Mouse (Mus musculus) cerebellum, adult 11-12 months (tissue): ENCODE results near the gene Pou4f1.
"Not testable (repeated sequence)": the region's sequence is repeated elsewhere in the genome, so short reads cannot be mapped to it uniquely, and the experiment has no call there.

Experiments
- DNase-seq: peaks from one replicate; pipeline ENCODE4 v3.0.0; 2022

Gene Pou4f1

DNA sequence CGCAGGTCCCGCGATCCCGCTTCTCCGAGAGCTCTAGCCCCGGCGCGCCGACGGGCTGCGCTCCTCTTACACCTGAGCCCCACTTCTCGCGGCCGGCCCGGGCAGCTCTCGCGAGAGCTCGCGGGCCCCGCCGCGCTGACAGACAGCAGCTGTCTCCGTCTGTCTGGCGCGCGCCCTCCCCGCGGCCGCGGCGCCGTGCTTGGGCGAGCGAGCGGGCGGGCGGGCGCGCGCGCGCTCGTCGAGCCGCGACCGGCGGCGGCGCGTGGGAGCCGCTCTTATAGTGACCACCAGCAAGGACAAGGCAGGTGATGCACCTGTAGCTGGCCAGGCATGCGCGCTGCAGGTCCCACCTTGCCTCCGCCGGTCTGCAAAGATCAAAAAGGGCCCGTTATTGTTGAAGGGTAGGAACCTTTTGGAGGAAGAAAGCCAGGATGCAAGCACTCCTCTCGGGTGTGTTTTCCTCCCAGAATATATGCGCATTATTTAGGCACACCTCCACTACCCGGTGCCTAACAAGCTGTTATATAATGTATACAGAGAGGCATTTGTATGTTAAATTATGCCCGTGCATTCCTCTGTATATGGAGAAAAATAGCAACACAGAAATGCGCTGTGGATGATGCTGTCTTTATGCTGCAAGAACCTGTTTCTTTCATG lies at the start of gene Pou4f1:
TSS of gene Pou4f1 (minus strand) at position 34 of the 657 bp plus-strand sequence.
- DNase-seq = no peak

DNA sequence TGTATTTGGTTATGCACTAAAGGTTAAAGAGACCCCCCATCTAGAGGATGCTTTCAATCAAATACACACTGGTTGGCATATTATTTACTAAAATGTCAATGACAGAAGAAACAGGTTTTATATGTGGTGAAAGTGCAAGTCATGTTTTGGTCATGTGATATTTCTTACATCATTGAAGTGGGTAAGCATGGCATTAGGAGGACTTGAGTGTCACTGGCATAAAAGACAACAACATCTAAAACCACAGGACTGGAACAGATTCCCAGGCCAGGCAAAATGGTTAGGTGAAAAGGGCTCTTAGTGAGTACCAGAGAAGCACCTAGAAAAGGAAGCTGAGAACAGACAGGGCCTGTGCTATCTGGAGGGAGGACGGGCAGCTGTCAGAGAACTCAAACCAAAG lies 43.9 kb upstream of the Pou4f1 start:
- DNase-seq = no peak

GRCm38 (mm10) chr14:104502761-104503160 lies 35.0 kb upstream of the Pou4f1 start:
- DNase-seq = not testable (repeated sequence)

- DNase-seq = no peak
Observed at GRCm38 (mm10) chr14:104479751-104480150, 12.0 kb upstream of the Pou4f1 start.

GRCm38 (mm10) chr14:104478593-104478992 lies 10.8 kb upstream of the Pou4f1 start:
- no peak for DNase-seq

DNA sequence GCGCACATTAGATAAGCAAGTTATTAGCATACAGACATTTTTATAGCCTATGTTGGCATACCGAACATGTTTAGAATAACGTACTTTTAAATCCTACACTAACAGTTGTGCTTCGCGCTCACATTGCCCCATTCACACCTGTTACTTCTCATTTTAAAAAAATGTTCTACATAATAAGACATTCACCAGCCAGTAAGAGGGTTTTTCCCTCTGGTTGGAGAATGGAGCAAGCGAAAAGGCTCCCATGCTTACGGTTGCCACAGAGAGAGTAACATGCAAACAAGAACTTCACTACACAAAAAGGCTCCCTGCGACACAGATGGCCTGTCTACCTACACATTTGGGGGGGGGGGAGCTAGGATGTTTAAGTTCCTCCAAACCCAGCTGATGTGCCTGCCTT lies 9.8 kb upstream of the Pou4f1 start:
- no peak for DNase-seq

GRCm38 (mm10) chr14:104475438-104475837 lies 7.6 kb upstream of the Pou4f1 start:
- DNase-seq = no peak

- DNase-seq = no peak
Observed at GRCm38 (mm10) chr14:104468623-104468970, 798 bp upstream of the Pou4f1 start.

- no peak for DNase-seq
Observed at GRCm38 (mm10) chr14:104467133-104467965, 450 bp downstream of the Pou4f1 start.

DNA sequence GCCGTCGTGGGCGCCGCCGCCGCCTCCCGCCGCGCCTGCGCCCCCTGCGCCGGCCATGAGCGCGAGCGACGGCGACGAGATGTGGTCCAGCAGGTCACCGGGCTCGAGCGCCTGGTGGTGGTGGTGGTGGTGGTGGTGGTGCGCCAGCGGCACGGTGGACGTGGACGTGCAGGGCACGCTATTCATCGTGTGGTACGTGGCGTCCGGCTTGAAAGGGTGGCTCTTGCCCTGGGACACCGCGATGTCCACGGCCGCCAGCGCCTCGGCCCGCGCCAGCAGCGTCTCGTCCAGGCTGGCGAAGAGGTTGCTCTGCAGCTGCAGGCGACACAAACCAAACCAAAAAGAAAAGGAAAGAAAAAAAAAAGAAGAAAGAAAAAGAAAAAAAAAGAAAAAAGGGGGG lies 1.2 kb downstream of the Pou4f1 start:
- no peak for DNase-seq

DNA sequence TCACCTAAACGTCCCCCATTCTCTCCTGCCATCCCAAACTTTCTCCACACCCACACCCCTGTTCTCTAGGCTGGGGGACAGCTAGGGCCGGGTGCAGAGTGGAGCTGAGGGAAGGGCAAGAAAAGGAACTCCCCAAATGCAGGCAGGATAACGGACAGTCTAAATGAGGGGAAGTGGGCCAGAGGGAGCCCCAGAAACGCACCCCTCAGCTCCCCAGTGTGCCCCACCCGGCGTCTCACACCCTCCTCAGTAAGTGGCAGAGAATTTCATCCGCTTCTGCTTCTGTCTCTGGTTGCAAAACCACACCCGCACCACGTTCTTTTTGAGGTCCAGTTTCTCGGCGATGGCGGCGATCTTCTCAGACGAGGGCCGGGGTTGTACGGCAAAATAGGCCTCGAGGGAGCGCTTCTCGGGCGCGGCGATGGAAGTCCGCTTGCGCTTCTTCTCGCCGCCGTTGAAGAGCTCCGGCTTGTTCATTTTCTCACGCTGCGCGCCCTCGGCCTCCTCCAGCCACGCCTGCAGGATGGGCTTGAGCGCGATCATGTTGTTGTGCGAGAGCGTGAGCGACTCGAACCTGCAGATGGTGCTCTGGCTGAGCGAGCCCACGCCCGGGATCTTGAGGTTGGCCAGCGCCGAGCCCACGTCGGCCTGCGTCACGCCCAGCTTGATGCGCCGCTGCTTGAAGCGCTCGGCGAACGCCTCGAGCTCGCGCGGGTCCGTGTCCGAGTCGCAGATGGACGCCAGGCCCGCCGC lies 2.1 kb downstream of the Pou4f1 start:
- no peak for DNase-seq

GRCm38 (mm10) chr14:104464841-104465240 lies 3.0 kb downstream of the Pou4f1 start:
- no peak for DNase-seq

DNA sequence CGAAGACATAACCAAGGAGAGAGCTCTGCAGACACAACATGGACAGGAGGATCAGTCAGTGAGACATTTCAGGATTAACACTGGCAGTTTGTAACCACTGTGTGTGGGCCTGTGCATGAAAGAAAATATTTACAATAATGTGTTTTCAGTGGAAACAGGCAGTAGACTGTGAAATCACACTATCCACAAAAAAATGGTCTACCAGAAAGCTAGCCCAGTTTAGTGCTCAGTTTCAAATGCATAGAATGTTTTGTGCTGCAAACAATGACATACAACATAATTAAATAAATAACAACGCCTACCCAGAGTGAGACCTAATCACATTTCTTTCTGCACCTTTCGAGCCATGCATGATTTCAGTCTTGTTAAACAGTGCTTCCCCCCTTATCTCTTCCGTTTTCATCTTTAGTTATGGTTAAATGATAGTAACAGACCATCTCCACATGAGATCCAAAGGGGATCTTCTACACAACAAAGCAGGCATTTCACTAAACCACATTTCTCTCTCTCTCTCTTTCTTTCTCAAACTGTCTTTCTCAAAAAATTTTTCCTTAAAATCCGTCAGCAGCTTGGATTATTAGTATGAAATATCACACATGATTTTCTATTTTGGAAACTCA lies 4.1 kb downstream of the Pou4f1 start:
- DNase-seq = no peak

DNA sequence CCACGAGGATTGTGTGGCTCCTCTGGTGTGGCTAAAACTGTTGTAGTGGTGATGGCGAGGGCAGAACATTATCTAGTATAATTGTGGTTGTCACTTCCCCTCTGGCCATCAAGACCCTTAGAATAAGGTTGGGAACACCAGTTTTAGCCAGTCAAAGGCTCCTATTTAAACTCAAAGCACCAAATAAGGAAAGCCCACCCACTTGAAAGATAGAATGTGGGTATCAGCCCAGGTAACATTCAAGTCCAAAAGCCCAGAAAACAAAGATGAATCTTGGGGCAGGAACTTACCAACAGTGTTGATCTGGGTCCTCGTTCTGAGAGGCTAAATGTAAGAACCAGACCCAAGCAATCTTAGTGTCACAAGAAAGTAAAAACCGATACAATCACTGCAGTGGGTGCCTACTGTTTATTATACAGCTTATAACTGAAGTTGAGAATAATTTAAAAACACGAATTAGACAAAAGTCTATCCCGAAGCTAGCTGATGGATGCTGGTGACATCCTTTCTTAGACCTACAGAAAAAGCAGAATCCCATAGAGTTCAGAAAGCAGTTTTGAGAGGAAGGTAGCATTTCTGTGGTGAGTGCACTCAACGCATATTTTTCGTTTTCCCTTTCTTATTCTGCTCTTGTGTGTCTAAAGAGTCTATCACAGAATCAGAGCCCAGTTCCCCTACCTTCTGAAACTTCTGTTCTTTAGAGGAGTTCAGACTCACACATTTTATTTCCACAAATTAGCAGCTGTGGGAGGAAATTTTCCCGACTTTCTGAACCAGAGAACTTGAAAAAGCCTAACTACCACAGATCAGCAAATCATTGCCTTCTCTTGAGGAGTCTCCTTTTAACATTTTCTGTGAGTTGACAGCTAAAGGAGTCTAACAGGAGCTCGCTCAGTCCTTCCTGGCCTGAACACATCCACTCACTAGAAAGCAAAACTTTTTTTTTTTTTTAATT lies 6.2 kb downstream of the Pou4f1 start:
- no peak for DNase-seq

- no peak for DNase-seq
Observed at GRCm38 (mm10) chr14:104460325-104461285, 7.2 kb downstream of the Pou4f1 start.

GRCm38 (mm10) chr14:104459513-104460111 lies 8.2 kb downstream of the Pou4f1 start:
- no peak for DNase-seq

DNA sequence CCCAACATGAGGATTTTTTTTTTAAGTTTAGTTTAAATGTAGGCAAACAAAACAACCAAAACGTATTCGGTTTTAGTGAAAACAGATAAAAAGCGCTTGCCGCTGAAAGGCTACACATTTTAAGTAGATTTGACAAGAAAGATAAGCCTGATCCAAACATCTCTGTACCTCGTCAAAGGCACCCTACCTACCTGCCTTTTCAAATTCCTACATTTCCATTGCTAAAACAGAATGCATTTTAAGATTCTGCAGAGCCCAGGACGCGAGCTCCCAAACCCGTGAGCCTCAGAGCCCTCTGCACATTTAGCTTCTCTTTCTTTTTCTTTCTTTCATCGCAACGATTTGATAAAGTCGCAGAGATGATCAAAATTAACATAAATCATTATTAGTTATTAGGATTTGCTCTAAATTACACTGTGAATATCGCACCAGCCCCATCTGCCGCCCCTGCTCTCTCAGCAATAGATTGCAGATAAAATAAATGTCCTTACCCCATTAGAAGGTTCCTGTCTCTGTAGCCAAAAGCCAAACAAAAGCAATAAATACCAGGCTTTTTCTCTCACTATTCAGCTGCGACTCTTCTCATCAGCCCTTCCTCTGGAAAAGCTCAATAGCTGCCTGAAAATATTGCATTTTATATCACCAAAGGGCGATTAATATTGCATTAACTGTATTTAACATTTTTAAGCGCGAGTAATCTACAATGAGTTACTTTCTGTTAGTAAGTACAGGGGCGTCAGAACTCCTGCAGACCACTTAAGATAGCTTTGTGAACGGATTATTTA lies 8.9 kb downstream of the Pou4f1 start:
- no peak for DNase-seq

GRCm38 (mm10) chr14:104457966-104458710 lies 9.7 kb downstream of the Pou4f1 start:
- DNase-seq = no peak

DNA sequence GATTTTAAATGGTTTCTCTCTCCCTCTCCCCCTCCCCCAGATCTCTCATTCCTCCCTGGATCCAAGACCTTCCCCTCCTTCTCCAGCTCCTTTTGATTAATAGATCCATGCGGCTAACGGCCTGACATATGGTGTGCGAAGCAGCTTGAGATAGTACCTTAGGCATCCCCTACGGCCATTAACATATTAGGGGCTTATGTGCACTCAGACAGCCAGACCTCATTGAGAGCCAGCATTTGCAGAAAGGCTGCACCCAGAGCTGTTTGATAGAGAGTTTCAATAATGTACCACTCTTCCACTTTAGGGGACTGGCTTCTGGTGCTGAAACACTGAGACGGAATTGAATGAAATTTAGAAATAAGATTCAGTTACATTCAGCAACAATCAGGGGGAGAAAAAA lies 10.8 kb downstream of the Pou4f1 start:
- DNase-seq = no peak
